In genomic region chr6:145341301-145342193, GRCm38 (mm10) we compare ENCODE assay signal across 8 mouse cellular contexts.
DNase-seq lines count a peak whose midpoint lies in the region; ATAC-seq and TF ChIP-seq lines count a peak whose summit lies in the region.

No protein-coding gene starts in this region.

- H3K4me2 ChIP-seq in forebrain, embryonic 15.5 days (replicated peaks), result peak overlapping the region; percentile 79
- H3K4me2 ChIP-seq in liver, postnatal 0 days (ENCODE audit: low read depth, low read length), result peak overlapping the region; percentile 91
- H3K4me2 ChIP-seq in neural tube, embryonic 13.5 days, result peak overlapping the region; percentile 82

- peaks cover 5% of the 10 kb centered on the region; the same call in 1 of the 2 replicates for H3K27me3 ChIP-seq in G1E (ENCODE audit: insufficient read depth, low read length)
- peaks cover 10% of the 10 kb centered on the region; the same call in 1 of the 2 replicates for H3K27me3 ChIP-seq in forebrain, embryonic 15.5 days
- H3K27me3 ChIP-seq in liver, postnatal 0 days (ENCODE audit: insufficient read depth, low read length), result no peaks in the 10 kb centered on the region
- H3K27me3 ChIP-seq in neural tube, embryonic 13.5 days, result peaks cover 5% of the 10 kb centered on the region

- H3K36me3 ChIP-seq in G1E (replicated peaks), result no peaks in the 10 kb centered on the region
- H3K36me3 ChIP-seq in forebrain, embryonic 15.5 days, result no peaks in the 10 kb centered on the region
- H3K36me3 ChIP-seq in liver, postnatal 0 days (replicated peaks; ENCODE audit: insufficient read depth, low read length), result no peaks in the 10 kb centered on the region
- no peaks in the 10 kb centered on the region for H3K36me3 ChIP-seq in neural tube, embryonic 13.5 days

- ATAC-seq in G1E (ENCODE audit: extremely low read depth, insufficient number of reproducible peaks, low FRiP score, poor library complexity, severe bottlenecking), result peak; percentile 37
- peak; percentile 51 for ATAC-seq in forebrain, embryonic 15.5 days (replicated peaks)
- peak; percentile 32 for ATAC-seq in liver, postnatal 0 days
- peak; percentile 48 for ATAC-seq in neural tube, embryonic 13.5 days (ENCODE audit: low read depth)

- intact Hi-C loops in heart, postnatal 25 days (cut with DNase I), result loop anchor here (2.0 kb wide), 3 partner anchors 99 to 251 kb away; no protein-coding TSS in a partner anchor

- TF ChIP-seq EP300 in liver, postnatal 0 days (IDR thresholded peaks at IDR 0.05; ENCODE audit: low read depth), result no peak

- H3K4me3 ChIP-seq in G1E (ENCODE audit: low read depth, low read length), result peak overlapping the region; percentile 69
- peak overlapping the region; percentile 59 for H3K4me3 ChIP-seq in forebrain, embryonic 15.5 days
- H3K4me3 ChIP-seq in liver, postnatal 0 days (ENCODE audit: low read depth, low read length), result peak overlapping the region; percentile 55
- peak overlapping the region; percentile 53 for H3K4me3 ChIP-seq in neural tube, embryonic 13.5 days

- peak overlapping the region; percentile 73 for H3K27ac ChIP-seq in forebrain, embryonic 15.5 days (replicated peaks)
- peak overlapping the region; percentile 72 for H3K27ac ChIP-seq in liver, postnatal 0 days (ENCODE audit: low read depth)
- peak overlapping the region; percentile 90 for H3K27ac ChIP-seq in neural tube, embryonic 13.5 days (replicated peaks)

- WGBS in forebrain, embryonic 15.5 days, result 1% methylated on average over 33 of the region's 33 CpGs
- 1% methylated on average over 33 of the region's 33 CpGs for WGBS in liver, postnatal 0 days (ENCODE audit: insufficient replicate concordance)
- WGBS in neural tube, embryonic 13.5 days, result under 1% methylated on average over 33 of the region's 33 CpGs

- H3K9me3 ChIP-seq in G1E (replicated peaks), result 0 out of 2 replicates have a peak, but pooled peaks cover 2% of the 10 kb centered on the region
- H3K9me3 ChIP-seq in forebrain, embryonic 15.5 days, result no peaks in the 10 kb centered on the region
- no peaks in the 10 kb centered on the region for H3K9me3 ChIP-seq in liver, postnatal 0 days (ENCODE audit: low read length)
- H3K9me3 ChIP-seq in neural tube, embryonic 13.5 days, result no peaks in the 10 kb centered on the region

- TF ChIP-seq CTCF in G1E (IDR thresholded peaks at IDR 0.05; ENCODE audit: low read depth, low read length), result no peak
- TF ChIP-seq CTCF in liver, postnatal 0 days (IDR thresholded peaks at IDR 0.05; ENCODE audit: low read depth), result peak; percentile 90

- peaks cover 20% of the 10 kb centered on the region for H3K4me1 ChIP-seq in G1E (ENCODE audit: insufficient read depth, low read depth, low read length)
- peaks cover 6% of the 10 kb centered on the region; the same call in 1 of the 2 replicates for H3K4me1 ChIP-seq in forebrain, embryonic 15.5 days
- H3K4me1 ChIP-seq in liver, postnatal 0 days (ENCODE audit: insufficient read depth), result peaks cover 22% of the 10 kb centered on the region
- H3K4me1 ChIP-seq in neural tube, embryonic 13.5 days (replicated peaks), result peaks cover 10% of the 10 kb centered on the region; the same call in 1 of the 2 replicates

- peak overlapping the region; percentile 55 for H3K9ac ChIP-seq in forebrain, embryonic 15.5 days (replicated peaks)
- peak overlapping the region; percentile 66 for H3K9ac ChIP-seq in liver, postnatal 0 days (replicated peaks)
- H3K9ac ChIP-seq in neural tube, embryonic 13.5 days, result peak overlapping the region; percentile 69

- peak; percentile 77 for DNase-seq in G1E (ENCODE audit: low spot score)
- DNase-seq in cerebellum, adult 11-12 months, result peak; percentile 90
- DNase-seq in heart, postnatal 25 days (ENCODE audit: low spot score), result peak; percentile 73
- DNase-seq in layer of hippocampus, adult 11-12 months (ENCODE audit: low spot score), result peak; percentile 94
- peak; percentile 81 for DNase-seq in liver, postnatal 0 days
- DNase-seq in telencephalon, adult 2 months (ENCODE audit: low read depth, low spot score), result peak; percentile 89

Comparison
In these comparisons a context has a peak if more than half of its experiments do, and no peak if none do; other contexts are left out.
1. Peak in every context shown above with its lines: DNase-seq, ATAC-seq, H3K4me3 ChIP-seq and H3K27ac ChIP-seq.